Mouse (Mus musculus): ENCODE measurements around the gene Alpk3. TPM values are rescaled to one million over a fixed set of nuclear protein-coding genes. Genes with fewer than 3 reads are reported as not detected.
A peak's percentile ranks its signal among the peaks of the same experiment; 100 is the strongest.

Gene Alpk3
- total RNA-seq (2014; fragmentation: Nextera tagmentation) (0.07 TPM in 1 of 2 replicates, not detected in the other), total RNA-seq (2017) (0.28 TPM in 1 of 2 replicates, not detected in the other)

DNA sequence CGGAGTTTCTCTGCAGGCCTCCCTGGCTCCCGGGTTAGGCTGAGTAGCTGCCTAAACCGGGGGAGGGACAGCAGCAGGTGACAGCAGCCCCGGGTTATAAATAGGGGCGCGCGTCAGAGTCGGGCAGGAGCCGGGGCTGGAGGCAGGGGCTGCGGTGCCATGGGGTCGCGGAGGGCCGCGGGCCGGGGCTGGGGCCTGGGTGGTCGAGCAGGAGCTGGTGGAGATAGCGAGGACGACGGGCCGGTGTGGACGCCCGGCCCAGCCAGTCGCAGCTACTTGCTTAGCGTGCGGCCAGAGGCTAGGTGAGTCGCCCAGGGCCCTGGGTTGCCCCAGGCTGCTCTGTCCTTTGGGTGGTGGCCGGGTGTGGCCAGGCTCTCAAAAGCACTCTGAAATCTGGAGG lies at the start of gene Alpk3:
Gene Alpk3, plus strand, starts transcription at position 130 of the 400 bp plus-strand sequence.
- no peak for ATAC-seq (replicated peaks; ENCODE audit: low FRiP score, low TSS enrichment, poor library complexity, severe bottlenecking)

DNA sequence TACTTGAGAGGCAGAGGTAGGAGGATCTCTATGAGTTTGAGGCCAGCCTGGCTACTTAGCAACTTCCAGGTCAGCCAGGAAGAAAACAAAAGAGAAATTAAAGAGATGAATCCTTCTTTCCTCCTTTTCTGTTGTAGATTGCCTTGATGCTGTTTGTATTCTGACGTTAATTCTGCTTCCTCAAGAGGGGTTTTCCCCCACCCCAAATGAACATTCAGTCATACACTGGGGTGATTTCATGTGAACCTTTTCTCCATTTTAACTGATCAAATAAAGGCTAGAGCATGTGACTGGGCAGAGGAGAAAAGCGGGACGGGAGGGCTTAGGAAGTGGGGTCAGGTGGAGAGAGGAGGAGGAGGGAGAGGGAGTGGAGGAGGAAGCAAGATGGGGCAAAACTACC lies 49.1 kb upstream of the Alpk3 start:
- ATAC-seq (replicated peaks; ENCODE audit: low FRiP score, low TSS enrichment, poor library complexity, severe bottlenecking) = no peak

DNA sequence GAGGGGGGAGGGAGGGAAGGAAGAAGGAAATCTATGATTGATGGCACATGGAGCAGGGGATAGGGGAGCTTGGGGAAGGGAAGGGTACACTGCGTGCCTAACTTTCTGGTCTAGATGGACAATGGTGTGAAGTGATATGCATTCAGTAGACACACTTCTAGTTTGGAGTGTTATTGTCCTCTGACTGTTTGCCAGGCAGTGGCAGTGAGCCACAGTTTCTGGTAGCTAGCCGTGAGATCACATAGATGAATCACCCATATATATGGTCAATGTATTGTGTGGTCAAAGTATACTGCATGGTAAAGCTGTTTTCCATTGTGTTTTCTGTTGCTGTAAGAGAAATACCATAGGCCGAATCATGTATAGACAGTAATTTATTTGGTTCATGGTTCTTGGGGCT lies 45.8 kb upstream of the Alpk3 start:
- ATAC-seq (replicated peaks; ENCODE audit: low FRiP score, low TSS enrichment, poor library complexity, severe bottlenecking) = no peak

DNA sequence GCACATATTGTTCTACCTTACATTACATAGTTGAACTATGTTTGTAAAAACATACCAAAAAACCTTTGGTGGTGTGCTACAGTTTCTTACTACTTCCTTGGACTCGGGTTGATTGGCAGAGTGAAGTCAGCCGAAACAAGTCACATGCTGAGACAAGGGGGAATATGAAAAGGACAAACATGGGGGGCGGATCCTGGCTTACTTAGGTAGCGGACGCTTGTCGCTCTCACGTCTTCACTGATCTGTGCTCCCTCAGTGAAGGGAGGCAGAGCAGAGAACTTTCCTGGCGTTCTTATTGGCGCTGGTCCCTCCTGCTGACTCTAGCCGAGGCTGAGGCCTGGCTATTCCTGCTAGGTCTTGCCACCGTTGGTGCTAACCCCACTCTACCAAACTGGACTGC lies 37.1 kb upstream of the Alpk3 start:
- ATAC-seq (replicated peaks; ENCODE audit: low FRiP score, low TSS enrichment, poor library complexity, severe bottlenecking) = no peak

DNA sequence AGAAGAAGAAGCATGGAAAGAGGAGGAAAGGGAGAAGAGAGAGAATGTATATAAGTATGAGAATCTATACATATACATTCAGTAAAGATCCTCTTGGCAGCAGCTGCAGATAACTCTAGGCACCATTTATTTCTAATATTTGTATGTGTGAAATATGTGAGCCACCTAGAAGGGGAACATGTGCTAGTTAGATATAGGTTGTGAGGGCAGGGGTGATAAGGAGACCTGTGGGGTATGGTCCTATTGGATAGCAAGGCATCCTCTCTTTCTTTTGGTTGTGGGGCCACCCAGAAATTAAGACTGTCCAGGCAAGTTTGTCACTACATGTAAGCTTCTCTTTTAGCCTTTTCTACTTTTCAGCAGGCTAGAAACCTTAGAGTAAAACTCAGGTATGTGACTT lies 34.7 kb upstream of the Alpk3 start:
- peak; percentile 59; the same call in 1 of the 2 replicates for ATAC-seq (replicated peaks; ENCODE audit: low FRiP score, low TSS enrichment, poor library complexity, severe bottlenecking)

DNA sequence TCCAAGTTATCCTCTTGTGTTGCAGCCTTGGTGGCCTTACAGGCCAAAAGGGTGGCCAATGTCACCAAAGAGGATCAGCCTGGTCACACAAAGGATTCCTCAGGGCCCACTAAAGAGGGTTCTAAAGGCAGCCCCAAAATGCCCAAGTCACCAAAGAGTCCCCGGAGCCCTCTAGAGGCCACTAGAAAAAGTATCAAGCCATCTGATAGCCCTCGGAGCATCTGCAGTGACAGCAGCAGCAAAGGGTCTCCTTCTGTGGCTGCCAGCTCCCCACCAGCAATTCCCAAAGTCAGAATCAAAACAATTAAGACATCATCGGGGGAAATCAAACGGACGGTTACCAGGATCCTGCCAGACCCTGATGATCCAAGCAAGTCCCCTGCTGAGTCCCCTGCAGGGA lies 33.3 kb upstream of the Alpk3 start:
- 0 out of 2 replicates have a peak, but pooled peaks have one; percentile 44 for ATAC-seq (replicated peaks; ENCODE audit: low FRiP score, low TSS enrichment, poor library complexity, severe bottlenecking)

DNA sequence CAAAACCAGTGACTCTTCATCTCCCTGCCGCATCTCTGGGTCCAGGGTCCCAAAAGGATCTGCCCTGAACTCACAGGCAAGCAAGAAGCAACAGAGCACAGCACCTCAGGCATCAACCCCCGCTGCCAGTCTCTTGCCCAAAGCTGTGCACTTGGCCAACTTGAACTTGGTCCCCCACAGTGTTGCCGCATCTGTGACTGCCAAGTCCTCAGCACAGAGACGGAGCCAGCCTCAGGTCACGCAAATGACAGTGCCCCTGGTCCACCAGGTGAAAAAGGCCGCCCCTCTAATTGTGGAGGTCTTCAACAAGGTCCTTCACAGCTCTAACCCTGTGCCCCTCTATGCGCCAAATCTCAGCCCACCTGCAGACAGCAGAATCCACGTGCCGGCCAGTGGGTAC lies 32.7 kb upstream of the Alpk3 start:
- ATAC-seq (replicated peaks; ENCODE audit: low FRiP score, low TSS enrichment, poor library complexity, severe bottlenecking) = no peak

DNA sequence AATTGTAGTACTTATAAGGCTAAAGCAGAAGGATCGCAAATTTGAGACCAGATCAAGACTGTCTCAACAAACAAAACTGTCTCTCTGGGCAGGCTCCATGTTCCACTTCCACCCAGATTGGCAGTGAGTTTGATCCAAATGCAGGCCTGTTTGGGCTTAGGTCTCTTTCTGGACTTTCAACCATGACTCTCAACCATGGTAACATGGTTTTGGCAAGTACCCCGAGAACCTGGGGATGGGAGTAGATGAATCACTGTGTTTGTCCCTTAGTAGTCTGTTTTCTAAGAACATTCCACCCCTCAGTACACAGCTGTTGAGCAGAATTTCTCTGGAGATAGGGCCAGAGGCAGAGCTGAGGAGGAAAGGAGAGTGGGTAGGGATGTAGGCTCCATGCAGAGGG lies 31.6 kb upstream of the Alpk3 start:
- ATAC-seq (replicated peaks; ENCODE audit: low FRiP score, low TSS enrichment, poor library complexity, severe bottlenecking) = no peak

DNA sequence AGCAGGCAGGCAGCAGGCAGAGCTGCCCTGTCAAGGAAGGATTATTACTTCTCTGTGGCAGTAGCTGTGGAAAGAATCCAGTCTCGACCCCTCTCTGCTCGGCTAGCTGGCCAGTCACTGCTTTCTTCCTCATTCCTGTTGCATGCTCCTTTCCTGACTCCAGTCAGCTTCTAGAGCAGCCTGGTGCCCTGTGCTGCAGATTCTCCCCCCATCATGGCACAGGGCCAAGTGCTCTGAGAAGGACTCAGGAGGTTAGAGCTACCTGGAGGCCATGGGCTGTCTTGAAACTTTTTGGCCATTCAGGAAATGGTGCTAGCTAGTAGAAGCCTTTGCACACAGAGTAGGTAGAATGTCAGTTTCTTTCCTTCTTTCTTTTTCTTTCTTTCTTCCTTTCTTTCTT lies 17.7 kb upstream of the Alpk3 start:
- no peak for ATAC-seq (replicated peaks; ENCODE audit: low FRiP score, low TSS enrichment, poor library complexity, severe bottlenecking)

DNA sequence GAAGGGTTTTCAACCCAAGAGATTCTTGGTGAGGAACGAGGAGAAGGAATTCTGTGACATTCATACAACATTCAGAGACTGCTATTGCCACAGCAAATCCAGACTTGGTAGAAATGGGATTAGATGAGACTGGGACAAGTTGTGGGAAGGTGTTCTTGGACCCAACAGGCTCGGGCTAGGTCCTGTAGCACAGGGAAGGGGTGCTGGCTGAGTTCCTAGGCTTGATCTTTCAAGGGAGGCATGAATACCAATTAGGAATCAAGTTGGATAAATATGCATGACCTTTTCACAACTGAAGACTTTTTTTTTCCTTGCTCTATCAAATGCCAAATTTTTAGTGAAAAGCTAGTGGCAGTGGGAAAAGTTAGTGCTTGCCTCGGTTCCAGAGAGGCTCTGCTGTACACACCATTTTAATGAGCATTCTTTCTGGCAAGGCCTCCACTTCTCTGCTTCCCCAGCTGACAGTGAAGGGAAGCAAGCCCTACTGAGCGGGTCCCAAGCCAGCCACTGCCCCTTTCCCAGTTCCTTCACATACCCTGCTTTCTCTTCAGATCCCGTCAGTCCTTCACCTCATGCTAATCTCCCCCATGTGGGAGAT lies 14.3 kb upstream of the Alpk3 start:
- no peak for ATAC-seq (replicated peaks; ENCODE audit: low FRiP score, low TSS enrichment, poor library complexity, severe bottlenecking)

DNA sequence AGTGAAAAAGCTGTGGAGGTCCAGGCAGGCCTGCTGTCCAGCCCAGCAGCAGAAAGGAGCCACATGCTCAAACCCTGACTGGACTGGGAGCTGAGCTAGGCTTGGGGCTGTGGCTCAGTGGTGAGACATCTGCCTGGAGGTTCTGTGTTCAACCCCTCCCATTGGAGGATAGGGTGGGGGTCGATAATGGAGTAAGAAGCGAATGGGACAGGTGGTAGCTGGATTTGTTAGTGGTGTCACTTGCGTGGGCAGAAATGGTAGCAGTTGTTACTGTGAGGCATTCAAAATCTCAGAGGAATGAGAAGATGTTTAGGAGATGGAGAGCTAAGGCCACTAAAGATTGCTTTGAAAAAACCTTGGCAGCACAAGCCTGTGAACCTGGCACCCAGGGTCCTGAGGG lies 9.6 kb upstream of the Alpk3 start:
- ATAC-seq (replicated peaks; ENCODE audit: low FRiP score, low TSS enrichment, poor library complexity, severe bottlenecking) = no peak

DNA sequence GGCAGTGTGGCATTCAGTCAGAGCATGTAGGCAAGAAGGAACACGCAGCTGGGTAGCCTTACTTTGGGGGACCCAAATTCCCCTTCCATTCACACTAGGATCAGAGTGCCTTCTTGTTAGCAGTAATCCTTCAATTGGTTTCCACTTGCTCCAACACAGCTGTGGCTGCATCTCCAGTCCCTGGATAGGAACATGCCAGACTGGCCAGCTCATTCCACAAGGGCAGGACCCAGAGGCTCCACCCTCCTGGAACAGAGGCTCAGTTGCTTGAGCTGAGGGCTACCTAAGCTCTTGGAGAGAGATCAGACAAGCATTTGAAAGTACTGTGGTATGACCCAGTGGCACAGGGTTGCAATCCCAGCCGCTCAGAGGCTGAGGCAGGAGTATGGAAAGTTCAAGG lies 8.9 kb upstream of the Alpk3 start:
- ATAC-seq (replicated peaks; ENCODE audit: low FRiP score, low TSS enrichment, poor library complexity, severe bottlenecking) = 0 out of 2 replicates have a peak, but pooled peaks have one; percentile 16

DNA sequence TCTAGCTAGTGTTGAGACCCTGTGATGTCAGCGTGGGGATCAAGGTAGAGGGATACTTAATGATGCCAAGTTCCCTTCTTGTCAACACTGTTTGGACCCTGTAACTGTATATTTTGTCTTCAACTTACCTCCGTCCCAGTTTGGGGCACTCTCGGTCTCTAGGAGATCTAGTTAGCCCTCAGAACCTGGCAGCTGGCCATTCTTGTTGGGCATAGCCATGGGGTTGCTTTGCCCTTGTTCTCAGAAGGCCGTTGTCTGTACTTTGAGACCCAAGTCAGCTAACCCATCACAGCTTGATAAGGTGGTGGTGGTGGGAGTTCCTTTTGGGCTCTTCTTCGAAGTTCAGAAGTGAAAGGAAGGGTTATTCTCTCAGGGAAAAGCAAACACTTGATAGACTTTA lies 7.4 kb upstream of the Alpk3 start:
- no peak for ATAC-seq (replicated peaks; ENCODE audit: low FRiP score, low TSS enrichment, poor library complexity, severe bottlenecking)

DNA sequence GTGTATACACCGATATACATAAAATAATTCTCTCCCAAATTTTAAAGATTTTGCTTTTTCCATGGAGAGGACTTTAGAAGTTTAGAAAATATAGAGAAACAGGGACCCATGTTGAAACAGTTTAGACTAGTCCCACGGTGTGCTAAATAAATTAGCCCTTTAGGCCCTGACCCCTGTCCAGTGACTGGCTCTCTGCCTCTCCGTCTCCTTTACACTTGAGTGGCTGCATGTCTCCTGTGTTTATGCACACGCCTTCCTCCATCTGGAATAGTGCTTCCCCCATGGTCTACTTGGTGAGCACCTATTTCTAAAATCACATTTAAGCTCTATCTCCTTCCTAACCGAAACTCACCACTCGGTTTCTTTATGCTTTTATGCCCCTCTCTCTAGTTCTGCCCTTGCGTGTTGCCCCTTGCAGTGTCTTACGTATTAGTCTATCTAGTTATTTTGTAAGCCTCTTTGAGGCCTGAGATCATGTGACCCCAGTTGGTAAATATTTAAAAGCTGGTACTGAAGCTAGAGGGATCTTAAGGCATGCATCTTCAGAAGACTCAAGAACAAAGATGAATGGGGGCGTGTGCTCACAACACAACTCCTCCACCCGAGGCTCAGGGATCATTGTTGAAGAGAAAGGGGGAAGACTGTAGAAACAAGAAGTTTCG lies 1.6 kb upstream of the Alpk3 start:
- no peak for ATAC-seq (replicated peaks; ENCODE audit: low FRiP score, low TSS enrichment, poor library complexity, severe bottlenecking)

DNA sequence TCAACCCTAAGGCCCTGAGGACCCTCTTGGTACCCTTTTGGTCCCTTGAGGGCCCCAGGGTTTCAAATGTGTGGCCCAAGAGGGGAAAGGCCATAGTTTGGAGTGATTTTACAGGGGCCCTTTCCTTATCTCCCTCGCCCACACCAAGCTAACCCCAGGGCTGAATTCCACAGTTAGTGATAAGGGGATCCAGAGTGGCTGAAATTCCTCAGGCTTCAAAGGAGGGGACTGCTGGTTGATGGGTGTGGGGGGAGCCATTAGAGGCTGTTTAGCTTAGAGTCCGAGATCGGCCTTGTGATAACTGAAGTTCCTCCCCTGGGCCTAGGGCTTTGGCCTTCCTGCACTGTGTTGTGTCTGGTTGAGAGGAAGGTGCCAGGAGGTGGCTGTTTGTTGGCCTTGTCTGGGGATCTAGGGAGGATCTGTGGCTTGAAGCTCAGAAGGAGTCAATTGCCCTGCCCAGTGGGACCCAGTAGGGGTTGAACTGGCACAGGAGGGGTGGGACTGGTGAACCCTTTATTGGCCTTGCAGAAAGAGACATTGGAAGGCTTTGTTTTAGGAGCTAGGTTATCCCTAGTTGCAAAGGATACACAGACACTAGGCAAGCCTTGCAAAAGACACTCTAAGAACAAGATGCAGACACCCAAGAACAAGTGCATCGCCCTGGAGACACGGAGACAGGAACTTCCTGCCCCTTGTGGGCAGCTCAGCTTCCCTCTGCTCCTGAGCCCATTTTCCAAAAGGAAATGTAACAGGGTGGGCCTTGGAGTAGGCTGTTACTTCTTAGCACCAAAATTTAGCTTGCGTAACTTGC lies 706 bp downstream of the Alpk3 start:
- ATAC-seq (replicated peaks; ENCODE audit: low FRiP score, low TSS enrichment, poor library complexity, severe bottlenecking) = peak; percentile 74

DNA sequence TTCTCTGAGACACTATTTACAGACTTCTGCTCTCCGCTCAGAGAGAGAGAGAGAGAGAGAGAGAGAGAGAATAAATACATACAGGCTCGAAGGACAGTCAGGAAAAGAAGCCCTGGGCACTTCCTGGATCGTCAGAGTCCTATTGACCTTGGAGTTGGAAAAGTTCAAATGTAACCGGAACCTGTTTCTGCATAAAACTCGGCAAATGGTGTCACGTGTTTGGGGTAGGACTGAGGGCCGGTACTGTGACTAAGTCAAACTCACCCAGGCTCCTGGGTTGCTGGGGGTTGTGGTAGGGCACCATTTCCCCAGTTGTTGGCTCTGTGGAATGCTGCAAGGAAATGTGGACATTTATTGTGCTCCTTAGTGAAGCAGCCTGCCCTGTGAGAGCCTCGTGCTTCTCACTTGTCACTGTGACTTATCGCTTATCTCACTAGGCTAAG lies 1.3 kb downstream of the Alpk3 start:
- ATAC-seq (replicated peaks; ENCODE audit: low FRiP score, low TSS enrichment, poor library complexity, severe bottlenecking) = no peak

DNA sequence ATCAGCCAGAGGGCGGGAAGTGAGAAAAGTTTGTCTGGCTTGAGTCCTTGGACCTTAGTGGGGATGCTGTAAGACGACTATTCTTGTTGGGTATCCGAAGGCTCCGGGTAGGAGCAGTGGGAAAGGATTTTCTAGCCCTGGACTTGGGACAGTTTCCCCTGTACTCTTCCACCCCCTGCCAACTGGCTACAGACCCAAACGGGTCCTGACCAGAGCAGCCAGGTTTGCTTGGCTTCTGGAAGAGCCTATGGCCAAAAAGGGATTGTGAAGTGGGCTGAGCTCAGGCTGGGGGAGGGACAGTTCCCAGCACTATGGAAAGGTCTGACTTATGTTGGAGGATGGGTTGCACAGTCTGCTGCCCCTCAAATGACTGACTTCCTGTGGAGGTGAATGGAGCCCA lies 2.0 kb downstream of the Alpk3 start:
- no peak for ATAC-seq (replicated peaks; ENCODE audit: low FRiP score, low TSS enrichment, poor library complexity, severe bottlenecking)

DNA sequence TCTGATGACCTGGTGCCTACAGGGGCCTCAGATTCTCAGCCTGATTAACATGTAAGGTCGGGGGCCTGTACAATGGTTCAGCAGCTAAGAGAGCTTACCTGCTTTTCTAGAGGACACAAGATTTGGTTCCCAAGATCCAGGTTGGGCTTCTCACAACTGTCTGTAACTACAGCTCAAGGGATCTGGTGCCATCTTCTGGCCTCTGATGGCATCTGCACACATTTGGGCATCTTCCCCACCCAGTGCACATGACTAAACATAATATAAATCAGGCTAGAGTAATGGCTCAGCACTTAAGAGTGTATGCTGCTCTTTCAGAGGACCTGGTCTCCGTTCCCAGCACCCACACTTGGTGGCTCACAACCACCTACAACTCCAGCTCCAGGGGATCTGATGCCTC lies 3.5 kb downstream of the Alpk3 start:
- peak; percentile 80 for ATAC-seq (replicated peaks; ENCODE audit: low FRiP score, low TSS enrichment, poor library complexity, severe bottlenecking)

DNA sequence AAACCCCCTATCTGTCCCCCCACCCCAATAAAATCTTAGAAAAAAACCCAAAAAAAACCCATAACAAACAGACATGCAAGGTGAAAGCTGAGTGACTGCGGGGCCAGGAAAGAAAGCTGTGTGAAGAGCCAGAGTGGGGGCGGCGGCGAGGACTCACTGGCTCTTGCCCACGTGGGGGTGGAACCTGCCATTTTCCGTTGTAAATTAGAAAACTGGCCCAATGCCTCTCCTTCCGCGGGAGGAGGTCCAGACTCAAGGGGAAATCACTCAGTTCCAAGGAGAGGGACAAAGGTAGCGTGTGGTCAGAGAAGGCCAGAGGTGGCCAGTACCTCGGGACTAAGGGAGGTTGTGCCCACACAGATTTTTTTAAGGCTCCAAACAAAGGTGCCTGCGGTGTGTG lies 4.5 kb downstream of the Alpk3 start:
- ATAC-seq (replicated peaks; ENCODE audit: low FRiP score, low TSS enrichment, poor library complexity, severe bottlenecking) = no peak

DNA sequence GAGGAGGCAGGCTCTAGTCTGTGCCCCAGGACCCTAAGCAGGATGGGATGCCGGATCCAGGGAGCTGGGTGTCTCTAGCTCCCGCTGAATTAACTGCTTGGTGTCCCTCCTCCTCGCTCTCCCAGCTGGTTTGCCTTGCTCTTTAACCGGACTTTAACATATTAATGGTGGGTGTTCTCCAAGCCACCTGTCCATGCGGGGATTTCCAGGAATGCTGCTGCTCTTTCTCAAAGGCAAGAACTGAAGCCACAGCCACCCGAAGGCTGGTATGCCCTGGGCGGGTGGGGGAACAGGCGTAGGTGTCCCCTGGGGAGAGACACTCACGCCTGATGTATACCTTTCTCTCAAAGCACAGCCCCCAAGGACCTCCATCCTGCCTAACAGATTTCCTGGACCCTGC lies 5.9 kb downstream of the Alpk3 start:
- ATAC-seq (replicated peaks; ENCODE audit: low FRiP score, low TSS enrichment, poor library complexity, severe bottlenecking) = no peak

DNA sequence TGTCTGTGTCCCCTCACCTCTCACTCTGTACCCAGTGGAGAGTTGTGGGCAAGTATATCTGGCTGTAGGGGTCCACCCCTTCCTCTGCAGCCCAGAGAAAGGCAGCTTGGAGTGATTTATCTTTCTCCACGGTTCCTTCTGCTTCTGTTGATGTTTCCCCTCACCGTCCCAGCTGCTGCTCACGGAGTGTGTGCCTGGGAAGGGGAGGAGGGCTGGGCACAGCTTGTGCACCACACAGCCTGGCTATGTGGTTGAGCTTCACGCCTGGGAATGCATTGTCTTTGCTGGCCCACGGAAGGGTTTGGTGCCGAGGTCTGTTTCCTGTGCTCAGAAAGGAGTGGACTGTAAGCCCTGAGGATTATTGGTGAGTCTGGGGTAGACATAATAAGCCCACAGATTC lies 9.3 kb downstream of the Alpk3 start:
- peak; percentile 58 for ATAC-seq (replicated peaks; ENCODE audit: low FRiP score, low TSS enrichment, poor library complexity, severe bottlenecking)
